Mouse (Mus musculus) liver, adult 2 months (tissue): ENCODE results near the gene G6pc2.

Experiments
- CTCF ChIP-seq: fragments of 200-500 bp; IDR thresholded peaks from 2 replicates; pipeline ENCODE4 v1.5.1; 2011; ENCODE audit warnings: low read depth, low read length, control low read depth
- POLR2A ChIP-seq: fragments of 200-500 bp; IDR thresholded peaks from 2 replicates; pipeline ENCODE4 v1.6.1; 2011; ENCODE audit warnings: low read length, control low read depth; ENCODE audit not compliant: insufficient read depth; ENCODE audit errors: extremely low read depth

DNA sequence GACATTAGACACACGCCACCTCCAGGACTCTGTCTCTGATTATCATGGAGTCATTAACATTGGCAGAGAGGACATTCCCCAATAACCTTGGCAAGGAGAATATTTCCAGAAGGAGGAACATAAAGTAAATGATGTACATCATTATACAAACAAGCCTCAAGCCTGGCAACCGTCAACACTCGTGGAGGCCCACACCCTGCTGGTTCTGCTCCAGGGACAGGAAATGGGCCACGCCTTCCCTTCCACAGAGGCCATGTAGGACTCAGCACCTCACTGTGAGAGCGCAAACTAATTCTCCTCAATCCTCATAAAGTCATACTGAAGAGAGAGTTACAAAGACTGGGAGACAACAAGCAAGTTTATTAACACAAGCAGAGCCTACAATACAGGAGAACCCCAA is 17.3 kb upstream of the G6pc2 start:
- TF ChIP-seq CTCF (no peak), POLR2A (no peak)
